Mouse (Mus musculus) thymus, adult 2 months (tissue): ENCODE measurements around the gene Angptl2. TPM values are rescaled to one million over a fixed set of nuclear protein-coding genes. Genes with fewer than 3 reads are reported as not detected.

Source experiments
- DNase-seq: peaks from one replicate; pipeline ENCODE4 v3.0.0; 2021
- H3K27ac ChIP-seq: fragments of 200-500 bp; 2 replicates; pipeline ENCODE4 v1.5.1; 2012; ENCODE audit warnings: low read length, control low read depth; ENCODE audit not compliant: control insufficient read depth, insufficient read depth
- H3K27me3 ChIP-seq: fragments of 200-500 bp; 2 replicates; pipeline ENCODE4 v1.6.1; 2012; ENCODE audit warnings: mild to moderate bottlenecking, low read length, moderate library complexity, mixed read lengths; ENCODE audit not compliant: control insufficient read depth, insufficient read depth
- H3K36me3 ChIP-seq: fragments of 200-500 bp; 2 replicates; pipeline ENCODE4 v1.6.1; 2012; ENCODE audit warnings: mild to moderate bottlenecking, low read length, moderate library complexity; ENCODE audit not compliant: control insufficient read depth, insufficient read depth
- H3K4me1 ChIP-seq: fragments of 200-500 bp; replicated peaks from 2 replicates; pipeline ENCODE4 v1.6.1; 2012; ENCODE audit warnings: low read length; ENCODE audit not compliant: control insufficient read depth, insufficient read depth
- H3K4me3 ChIP-seq: fragments of 200-500 bp; 2 replicates; pipeline ENCODE4 v1.5.1; 2012; ENCODE audit warnings: mild to moderate bottlenecking, low read length, control low read depth, moderate library complexity; ENCODE audit not compliant: control insufficient read depth, insufficient read depth
- CTCF ChIP-seq: fragments of 200-500 bp; IDR thresholded peaks from 2 replicates; pipeline ENCODE4 v1.5.1; 2012; ENCODE audit warnings: mild to moderate bottlenecking, control low read depth, low read length, moderate library complexity, borderline replicate concordance; ENCODE audit not compliant: control insufficient read depth, poor library complexity, insufficient read depth; ENCODE audit errors: extremely low read depth
- POLR2A ChIP-seq: fragments of 200-500 bp; IDR thresholded peaks from 2 replicates; pipeline ENCODE4 v1.6.1; 2012; ENCODE audit warnings: mild to moderate bottlenecking, low read length, control low read depth, moderate library complexity; ENCODE audit not compliant: control insufficient read depth, poor library complexity, insufficient read depth; ENCODE audit errors: extremely low read depth
- WGBS: fragments of 180-500 bp; shearing (Covaris S2); methylation state at CpG from one replicate; pipeline ENCODE4 v1.1.7; 2018; 5-methylcytosine and 5-hydroxymethylcytosine counted together
- polyA plus RNA-seq: library from polyadenylated mRNA; depleted of rRNA; stranded (reverse); fragments of >200 nt; gene quantifications from 2 replicates; pipeline ENCODE4 v1.2.3, GENCODE M21; 2012

Gene Angptl2
- polyA plus RNA-seq, 1 experiment, result 64.5 TPM

GRCm38 (mm10) chr2:33279758-33280157 is 63.9 kb downstream of the Angptl2 start:
- TF ChIP-seq POLR2A (no peak), CTCF (no peak)
- 97% methylated on average over 10 of the region's 10 CpGs for WGBS
- H3K27me3 ChIP-seq, result no peaks in the 10 kb centered on the region
- H3K27ac ChIP-seq, result no peak overlapping the region
- H3K4me1 ChIP-seq, result no peaks in the 10 kb centered on the region
- DNase-seq, result no peak
- H3K4me3 ChIP-seq, result no peak overlapping the region
- H3K36me3 ChIP-seq, result no peaks in the 10 kb centered on the region

GRCm38 (mm10) chr2:33280525-33280924 is 64.7 kb downstream of the Angptl2 start:
- Histone ChIP-seq H3K4me3 (no peak overlapping the region), H3K4me1 (no peaks in the 10 kb centered on the region), H3K36me3 (no peaks in the 10 kb centered on the region), H3K27me3 (no peaks in the 10 kb centered on the region), H3K27ac (no peak overlapping the region)
- no peak for DNase-seq
- TF ChIP-seq POLR2A (no peak), CTCF (no peak)
- WGBS, result 96% methylated on average over 2 of the region's 2 CpGs

- 95% methylated on average over 5 of the region's 5 CpGs for WGBS
Observed at GRCm38 (mm10) chr2:33281807-33282206, 65.9 kb downstream of the Angptl2 start.

GRCm38 (mm10) chr2:33282877-33283276 is 67.0 kb downstream of the Angptl2 start:
- no peak overlapping the region for H3K27ac ChIP-seq
- no peaks in the 10 kb centered on the region for H3K27me3 ChIP-seq
- H3K36me3 ChIP-seq, result no peaks in the 10 kb centered on the region
- no peak overlapping the region for H3K4me3 ChIP-seq
- no peak for DNase-seq
- 82% methylated on average over 4 of the region's 4 CpGs for WGBS
- TF ChIP-seq CTCF (no peak), POLR2A (no peak)
- H3K4me1 ChIP-seq, result no peaks in the 10 kb centered on the region

More at GRCm38 (mm10) chr2:33281807-33282206, 65.9 kb downstream of the Angptl2 start:
- TF ChIP-seq POLR2A, result no peak
- no peak for TF ChIP-seq CTCF
- Histone ChIP-seq H3K4me1 (no peaks in the 10 kb centered on the region), H3K27me3 (no peaks in the 10 kb centered on the region), H3K36me3 (no peaks in the 10 kb centered on the region), H3K27ac (no peak overlapping the region), H3K4me3 (no peak overlapping the region)
- no peak for DNase-seq

- no peak for TF ChIP-seq POLR2A
- TF ChIP-seq CTCF, result no peak
- H3K36me3 ChIP-seq, result no peaks in the 10 kb centered on the region
- H3K27ac ChIP-seq, result no peak overlapping the region
- no peaks in the 10 kb centered on the region for H3K27me3 ChIP-seq
- no peaks in the 10 kb centered on the region for H3K4me1 ChIP-seq
- WGBS, result 88% methylated on average over 2 of the region's 2 CpGs
- no peak overlapping the region for H3K4me3 ChIP-seq
- no peak for DNase-seq
Observed at GRCm38 (mm10) chr2:33283674-33284073, 67.8 kb downstream of the Angptl2 start.

- Histone ChIP-seq H3K27me3 (no peaks in the 10 kb centered on the region), H3K4me1 (no peaks in the 10 kb centered on the region), H3K27ac (no peak overlapping the region), H3K4me3 (no peak overlapping the region), H3K36me3 (no peaks in the 10 kb centered on the region)
- 97% methylated on average over 5 of the region's 5 CpGs for WGBS
- DNase-seq, result no peak
- TF ChIP-seq POLR2A (no peak), CTCF (no peak)
Observed at GRCm38 (mm10) chr2:33288837-33289236, 73.0 kb downstream of the Angptl2 start.

- Histone ChIP-seq H3K27me3 (no peaks in the 10 kb centered on the region), H3K4me3 (no peak overlapping the region), H3K27ac (no peak overlapping the region), H3K4me1 (no peaks in the 10 kb centered on the region), H3K36me3 (no peaks in the 10 kb centered on the region)
- 95% methylated on average over 8 of the region's 8 CpGs for WGBS
- DNase-seq, result no peak
- no peak for TF ChIP-seq CTCF
- no peak for TF ChIP-seq POLR2A
Observed at GRCm38 (mm10) chr2:33290491-33290890, 74.6 kb downstream of the Angptl2 start.
